Comparison of ENCODE assay signal across 20 mouse cellular contexts in genomic region chr7:126690737-126691136, GRCm38 (mm10). TPM values are rescaled to one million over a fixed set of nuclear protein-coding genes. Genes with fewer than 3 reads are reported as not detected.
DNase-seq lines count a peak whose midpoint lies in the region; ATAC-seq lines count a peak whose summit lies in the region.
"Had no signal": no experiment of that assay in that cellular context is flagged by ENCODE, and none has a peak within 500 bp of the region (broad histone marks: within the 10 kb centered on the region; RNA-seq: fewer than 3 reads in every experiment).

No protein-coding gene starts in this region.

- no peaks in the 10 kb centered on the region for H3K9me3 ChIP-seq in kidney, embryonic 15.5 days (replicated peaks)
- no peaks in the 10 kb centered on the region for H3K9me3 ChIP-seq in kidney, embryonic 14.5 days (ENCODE audit: control insufficient read depth, low read length)
- H3K9me3 ChIP-seq: embryonic facial prominence, embryonic 13.5 days; forebrain, embryonic 12.5 days; heart, embryonic 12.5 days; hindbrain, embryonic 10.5 days had no signal

- 94% methylated on average over 3 of the region's 3 CpGs for WGBS in kidney, embryonic 15.5 days
- WGBS in kidney, embryonic 14.5 days: 91% methylated on average over 3 of the region's 3 CpGs

- H3K9ac ChIP-seq in kidney, embryonic 15.5 days: no peak overlapping the region
- no peak overlapping the region for H3K9ac ChIP-seq in kidney, embryonic 14.5 days (ENCODE audit: low read depth, low read length)
- H3K9ac ChIP-seq: embryonic facial prominence, embryonic 13.5 days; forebrain, embryonic 12.5 days; heart, embryonic 12.5 days; hindbrain, embryonic 14.5 days had no signal

- no peak overlapping the region for H3K27ac ChIP-seq in kidney, embryonic 15.5 days
- H3K27ac ChIP-seq in kidney, embryonic 14.5 days (ENCODE audit: low read depth, low read length): no peak overlapping the region
- H3K27ac ChIP-seq: embryonic facial prominence, embryonic 13.5 days; forebrain, embryonic 12.5 days; heart, adult 2 months; hindbrain, embryonic 10.5 days; hindbrain, embryonic 14.5 days had no signal

- no peaks in the 10 kb centered on the region for H3K27me3 ChIP-seq in kidney, embryonic 15.5 days
- no peaks in the 10 kb centered on the region for H3K27me3 ChIP-seq in kidney, embryonic 14.5 days (ENCODE audit: control insufficient read depth, insufficient read depth, low read length)
- H3K27me3 ChIP-seq: CH12.LX; embryonic facial prominence, embryonic 13.5 days; forebrain, embryonic 12.5 days; heart, embryonic 12.5 days; Patski had no signal

- DNase-seq in kidney, adult 11 months: peak; percentile 82
- peak; percentile 86 for DNase-seq in kidney, adult 9 months
- peak; percentile 73 for DNase-seq in kidney, postnatal 14 days
- peak; percentile 67 to 86 for DNase-seq in kidney, postnatal 36 days
- DNase-seq: adrenal gland, adult 2 months; adrenal gland, postnatal 25 days; cerebellum, adult 2 months; cerebellum, postnatal 14 days; gastrocnemius, postnatal 10 days; heart, adult 2 months had no signal

- no peak for ATAC-seq in kidney, embryonic 15.5 days (replicated peaks; ENCODE audit: low FRiP score)
- ATAC-seq in kidney, embryonic 14.5 days (ENCODE audit: low FRiP score, low TSS enrichment): no peak
- ATAC-seq: forebrain, embryonic 16.5 days; Patski had no signal

- no peak overlapping the region for H3K4me2 ChIP-seq in kidney, embryonic 15.5 days
- no peak overlapping the region for H3K4me2 ChIP-seq in kidney, embryonic 14.5 days (replicated peaks; ENCODE audit: low read depth, low read length)
- H3K4me2 ChIP-seq: embryonic facial prominence, embryonic 13.5 days; forebrain, embryonic 12.5 days; heart, embryonic 12.5 days; hindbrain, embryonic 14.5 days had no signal

- H3K4me1 ChIP-seq in kidney, embryonic 15.5 days: peaks cover 13% of the 10 kb centered on the region
- H3K4me1 ChIP-seq in kidney, embryonic 14.5 days (ENCODE audit: control insufficient read depth, insufficient read depth, low read length): peaks cover 6% of the 10 kb centered on the region; the same call in 1 of the 2 replicates

- peaks cover 27% of the 10 kb centered on the region for H3K36me3 ChIP-seq in kidney, embryonic 15.5 days
- H3K36me3 ChIP-seq in kidney, embryonic 14.5 days (ENCODE audit: control insufficient read depth, insufficient read depth, low read length): peaks cover 21% of the 10 kb centered on the region

- no peak overlapping the region for H3K4me3 ChIP-seq in kidney, embryonic 15.5 days (replicated peaks)
- H3K4me3 ChIP-seq in kidney, embryonic 14.5 days (ENCODE audit: low read length): no peak overlapping the region
- H3K4me3 ChIP-seq: embryonic facial prominence, embryonic 13.5 days; forebrain, embryonic 12.5 days; heart, adult 2 months; heart, embryonic 12.5 days; hindbrain, embryonic 10.5 days had no signal

RNA-seq across cellular contexts. Expression of gene Bola2, which starts 4.5 kb away (rescaled TPM):
- polyA plus RNA-seq in kidney, embryonic 15.5 days (2015; fragmentation: Nextera tagmentation; extraction: Ambion mirVana): 144 and 146 TPM in 2 replicates
- 145 and 184 TPM in 2 replicates for polyA plus RNA-seq in kidney, embryonic 14.5 days (2014; fragmentation: Nextera tagmentation; extraction: Ambion mirVana)

RNA-seq across cellular contexts. Expression of gene Slx1b, which starts 4.8 kb away (rescaled TPM):
- polyA plus RNA-seq in kidney, embryonic 15.5 days (2015; fragmentation: Nextera tagmentation; extraction: Ambion mirVana): 12.9 and 13.1 TPM in 2 replicates
- 7.7 and 8.1 TPM in 2 replicates for polyA plus RNA-seq in kidney, embryonic 14.5 days (2014; fragmentation: Nextera tagmentation; extraction: Ambion mirVana)

RNA-seq across cellular contexts. Expression of gene Sult1a1, which starts 14.5 kb away (rescaled TPM):
- polyA plus RNA-seq in kidney, embryonic 15.5 days (2015; fragmentation: Nextera tagmentation; extraction: Ambion mirVana): 6.2 and 8.3 TPM in 2 replicates
- 5.2 and 6.3 TPM in 2 replicates for polyA plus RNA-seq in kidney, embryonic 14.5 days (2014; fragmentation: Nextera tagmentation; extraction: Ambion mirVana)

RNA-seq across cellular contexts. Expression of gene Coro1a, which starts 16.9 kb away (rescaled TPM):
- 17.9 and 24.3 TPM in 2 replicates for polyA plus RNA-seq in kidney, embryonic 15.5 days (2015; fragmentation: Nextera tagmentation; extraction: Ambion mirVana)
- polyA plus RNA-seq in kidney, embryonic 14.5 days (2014; fragmentation: Nextera tagmentation; extraction: Ambion mirVana): 18.3 and 19.6 TPM in 2 replicates

RNA-seq across cellular contexts. Expression of gene Sgf29, which starts 41.6 kb away (rescaled TPM):
- 48.2 and 55.0 TPM in 2 replicates for polyA plus RNA-seq in kidney, embryonic 15.5 days (2015; fragmentation: Nextera tagmentation; extraction: Ambion mirVana)
- 35.6 and 52.5 TPM in 2 replicates for polyA plus RNA-seq in kidney, embryonic 14.5 days (2014; fragmentation: Nextera tagmentation; extraction: Ambion mirVana)
